Mouse (Mus musculus) stomach, embryonic 14.5 days (tissue): Measurements from ENCODE around the gene Phldb1. TPM values are rescaled to one million over a fixed set of nuclear protein-coding genes. Genes with fewer than 3 reads are reported as not detected.
"Not testable (repeated sequence)": the region's sequence is repeated elsewhere in the genome, so short reads cannot be mapped to it uniquely, and the experiment has no call there.

ENCODE experiments used
- ATAC-seq: fragments of 200-750 bp; cut with Nextera tagmentation; 2 replicates; pipeline ENCODE4 v1.8.0; 2017; ENCODE audit warnings: low read depth, moderate TSS enrichment; ENCODE audit not compliant: insufficient number of reproducible peaks, insufficient read depth, low FRiP score
- H3K27ac ChIP-seq: fragments of 300-500 bp; sonication (generic); 2 replicates; pipeline ENCODE4 v1.5.1; 2014; ENCODE audit warnings: mild to moderate bottlenecking, low read length, moderate library complexity, mixed read lengths
- H3K27me3 ChIP-seq: fragments of 300-500 bp; sonication (generic); 2 replicates; pipeline ENCODE4 v1.6.1; 2014; ENCODE audit warnings: low read length, control low read depth, mixed read lengths; ENCODE audit not compliant: control insufficient read depth, insufficient read depth
- H3K36me3 ChIP-seq: fragments of 300-500 bp; sonication (generic); 2 replicates; pipeline ENCODE4 v1.6.1; 2014; ENCODE audit warnings: mild to moderate bottlenecking, control low read depth, low read length, moderate library complexity, mixed read lengths; ENCODE audit not compliant: control insufficient read depth, insufficient read depth
- H3K4me1 ChIP-seq: fragments of 300-500 bp; sonication (generic); 2 replicates; pipeline ENCODE4 v1.6.1; 2014; ENCODE audit warnings: low read length, control low read depth, mixed read lengths; ENCODE audit not compliant: control insufficient read depth, insufficient read depth
- H3K4me2 ChIP-seq: fragments of 300-500 bp; sonication (generic); replicated peaks from 2 replicates; pipeline ENCODE4 v1.6.1; 2014; ENCODE audit warnings: low read depth, low read length, control low read depth
- H3K4me3 ChIP-seq: fragments of 300-500 bp; sonication (generic); 2 replicates; pipeline ENCODE4 v1.5.1; 2014; ENCODE audit warnings: low read depth, low read length, control low read depth
- H3K9ac ChIP-seq: fragments of 300-500 bp; sonication (generic); replicated peaks from 2 replicates; pipeline ENCODE4 v1.6.1; 2014; ENCODE audit warnings: low read depth, mild to moderate bottlenecking, control low read depth, low read length, moderate library complexity, mixed read lengths
- H3K9me3 ChIP-seq: fragments of 300-500 bp; sonication (generic); 2 replicates; pipeline ENCODE4 v1.6.1; 2016; ENCODE audit warnings: low read depth, low read length, control low read depth; ENCODE audit not compliant: control insufficient read depth
- WGBS: fragments of 180-500 bp; shearing (Covaris S2); extraction: QIAGEN DNeasy Blood & Tissue Kit; methylation state at CpG from one replicate; pipeline ENCODE4 v1.1.7; 2014; 5-methylcytosine and 5-hydroxymethylcytosine counted together
- polyA plus RNA-seq: library from polyadenylated mRNA; unstranded; fragments of >200 nt; fragmentation: Nextera tagmentation; extraction: Ambion mirVana; gene quantifications from 2 replicates; pipeline ENCODE4 v1.2.1, GENCODE M21; 2014

The Phldb1 gene
- polyA plus RNA-seq, 1 experiment from 2014 or later, result 26.7 TPM

- H3K4me2 ChIP-seq, result no peak overlapping the region
- no peak overlapping the region for H3K4me3 ChIP-seq
- H3K36me3 ChIP-seq, result no peaks in the 10 kb centered on the region
- H3K9ac ChIP-seq, result no peak overlapping the region
- no peak for ATAC-seq
- H3K27me3 ChIP-seq, result no peaks in the 10 kb centered on the region
- 94% methylated on average over 8 of the region's 8 CpGs for WGBS
- no peaks in the 10 kb centered on the region for H3K4me1 ChIP-seq
- H3K27ac ChIP-seq, result no peak overlapping the region
- H3K9me3 ChIP-seq, result no peaks in the 10 kb centered on the region
Measured at GRCm38 (mm10) chr9:44647026-44647425, 88.0 kb downstream of the Phldb1 start.

- no peak overlapping the region for H3K9ac ChIP-seq
- ATAC-seq, result no peak
- H3K4me2 ChIP-seq, result no peak overlapping the region
- H3K4me1 ChIP-seq, result no peaks in the 10 kb centered on the region
- H3K4me3 ChIP-seq, result no peak overlapping the region
- no peaks in the 10 kb centered on the region for H3K9me3 ChIP-seq
- H3K27me3 ChIP-seq, result no peaks in the 10 kb centered on the region
- no peaks in the 10 kb centered on the region for H3K36me3 ChIP-seq
- no peak overlapping the region for H3K27ac ChIP-seq
- 91% methylated on average over 6 of the region's 6 CpGs for WGBS
Measured at GRCm38 (mm10) chr9:44646366-44646765, 88.6 kb downstream of the Phldb1 start.

- WGBS, result 64% methylated on average over 15 of the region's 15 CpGs
- H3K4me1 ChIP-seq, result no peaks in the 10 kb centered on the region
- no peak overlapping the region for H3K9ac ChIP-seq
- H3K36me3 ChIP-seq, result no peaks in the 10 kb centered on the region
- no peak for ATAC-seq
- no peak overlapping the region for H3K4me3 ChIP-seq
- H3K9me3 ChIP-seq, result no peaks in the 10 kb centered on the region
- no peak overlapping the region for H3K27ac ChIP-seq
- no peaks in the 10 kb centered on the region for H3K27me3 ChIP-seq
- H3K4me2 ChIP-seq, result no peak overlapping the region
Measured at GRCm38 (mm10) chr9:44645924-44646323, 89.1 kb downstream of the Phldb1 start.

- no peaks in the 10 kb centered on the region for H3K4me1 ChIP-seq
- no peak overlapping the region for H3K4me3 ChIP-seq
- WGBS, result 62% methylated on average over 5 of the region's 5 CpGs
- no peak overlapping the region for H3K4me2 ChIP-seq
- H3K27ac ChIP-seq, result no peak overlapping the region
- H3K36me3 ChIP-seq, result no peaks in the 10 kb centered on the region
- no peak for ATAC-seq
- H3K9ac ChIP-seq, result no peak overlapping the region
- no peaks in the 10 kb centered on the region for H3K9me3 ChIP-seq
- no peaks in the 10 kb centered on the region for H3K27me3 ChIP-seq
Measured at GRCm38 (mm10) chr9:44645481-44645880, 89.5 kb downstream of the Phldb1 start.

GRCm38 (mm10) chr9:44644186-44644585 is 90.8 kb downstream of the Phldb1 start:
- Histone ChIP-seq H3K9me3 (no peaks in the 10 kb centered on the region), H3K4me3 (no peak overlapping the region), H3K4me2 (no peak overlapping the region), H3K27me3 (no peaks in the 10 kb centered on the region), H3K27ac (no peak overlapping the region), H3K9ac (no peak overlapping the region), H3K4me1 (no peaks in the 10 kb centered on the region), H3K36me3 (no peaks in the 10 kb centered on the region)
- no peak for ATAC-seq
- 85% methylated on average over 2 of the region's 2 CpGs for WGBS

GRCm38 (mm10) chr9:44643103-44643502 is 91.9 kb downstream of the Phldb1 start:
- Histone ChIP-seq H3K36me3 (peaks cover 8% of the 10 kb centered on the region), H3K4me1 (no peaks in the 10 kb centered on the region), H3K9me3 (no peaks in the 10 kb centered on the region), H3K4me3 (no peak overlapping the region), H3K27me3 (no peaks in the 10 kb centered on the region), H3K27ac (no peak overlapping the region), H3K4me2 (no peak overlapping the region), H3K9ac (no peak overlapping the region)
- WGBS, result 93% methylated on average over 7 of the region's 7 CpGs
- ATAC-seq, result no peak

- Histone ChIP-seq H3K9ac (no peak overlapping the region), H3K9me3 (no peaks in the 10 kb centered on the region), H3K4me1 (no peaks in the 10 kb centered on the region), H3K27ac (no peak overlapping the region), H3K4me2 (no peak overlapping the region), H3K4me3 (no peak overlapping the region), H3K36me3 (peaks cover 20% of the 10 kb centered on the region), H3K27me3 (no peaks in the 10 kb centered on the region)
- WGBS, result 95% methylated on average over 2 of the region's 2 CpGs
- ATAC-seq, result no peak
Measured at GRCm38 (mm10) chr9:44641616-44642015, 93.4 kb downstream of the Phldb1 start.

GRCm38 (mm10) chr9:44640646-44641357 is 94.2 kb downstream of the Phldb1 start:
- Histone ChIP-seq H3K4me1 (no peaks in the 10 kb centered on the region), H3K4me3 (no peak overlapping the region), H3K27me3 (no peaks in the 10 kb centered on the region), H3K9me3 (no peaks in the 10 kb centered on the region), H3K27ac (no peak overlapping the region), H3K4me2 (no peak overlapping the region), H3K9ac (no peak overlapping the region), H3K36me3 (peaks cover 28% of the 10 kb centered on the region)
- no peak for ATAC-seq
- WGBS, result 88% methylated on average over 3 of the region's 3 CpGs

GRCm38 (mm10) chr9:44640028-44640427 is 95.0 kb downstream of the Phldb1 start:
- ATAC-seq, result not testable (repeated sequence)
- WGBS, result 58% methylated on average over 1 of the region's 1 CpGs

More at GRCm38 (mm10) chr9:44640028-44640427, 95.0 kb downstream of the Phldb1 start:
- H3K4me3 ChIP-seq, H3K9me3 ChIP-seq, H3K4me1 ChIP-seq, H3K9ac ChIP-seq, H3K4me2 ChIP-seq, H3K27me3 ChIP-seq, H3K27ac ChIP-seq: not testable (repeated sequence)
- H3K36me3 ChIP-seq, result peaks cover 35% of the 10 kb centered on the region
